Mouse (Mus musculus): Measurements from ENCODE around the gene Clec2l. TPM values are rescaled to one million over a fixed set of nuclear protein-coding genes. Genes with fewer than 3 reads are reported as not detected.

Gene Clec2l
- polyA plus RNA-seq, 2 experiments: 6.3 to 16.1 TPM

GRCm38 (mm10) chr6:38677629-38678028, 14.8 kb downstream of the Clec2l start:
- Histone ChIP-seq H3K27me3 (ENCODE audit: control insufficient read depth, insufficient read depth, low read length) (no peaks in the 10 kb centered on the region), H3K4me2 (replicated peaks; ENCODE audit: low read depth, low read length, severe bottlenecking) (no peak overlapping the region), H3K27ac (replicated peaks; ENCODE audit: low read depth, low read length) (no peak overlapping the region), H3K9ac (ENCODE audit: low read depth, low read length, severe bottlenecking) (no peak overlapping the region), H3K9me3 (ENCODE audit: control insufficient read depth, low read length) (no peaks in the 10 kb centered on the region), H3K4me3 (replicated peaks; ENCODE audit: low read length) (no peak overlapping the region), H3K4me1 (ENCODE audit: control insufficient read depth, insufficient read depth, low read length) (no peaks in the 10 kb centered on the region), H3K36me3 (ENCODE audit: control insufficient read depth, insufficient read depth, low read length) (no peaks in the 10 kb centered on the region)
- no peak for TF ChIP-seq POLR2A (IDR thresholded peaks at IDR 0.05; ENCODE audit: borderline replicate concordance, extremely low read depth, insufficient read depth, insufficient read length)
- DNase-seq (ENCODE audit: low spot score) (no peak), ATAC-seq (ENCODE audit: low FRiP score, low read depth) (no peak)
- 75% methylated on average over 9 of the region's 9 CpGs for WGBS

GRCm38 (mm10) chr6:38682532-38682931, 19.7 kb downstream of the Clec2l start:
- Histone ChIP-seq H3K9me3 (ENCODE audit: control insufficient read depth, low read length) (no peaks in the 10 kb centered on the region), H3K9ac (ENCODE audit: low read depth, low read length, severe bottlenecking) (no peak overlapping the region), H3K27ac (replicated peaks; ENCODE audit: low read depth, low read length) (no peak overlapping the region), H3K4me3 (replicated peaks; ENCODE audit: low read length) (no peak overlapping the region), H3K36me3 (ENCODE audit: control insufficient read depth, insufficient read depth, low read length) (peaks cover 4% of the 10 kb centered on the region; the same call in 1 of the 2 replicates), H3K4me2 (replicated peaks; ENCODE audit: low read depth, low read length, severe bottlenecking) (no peak overlapping the region), H3K4me1 (ENCODE audit: control insufficient read depth, insufficient read depth, low read length) (no peaks in the 10 kb centered on the region), H3K27me3 (ENCODE audit: control insufficient read depth, insufficient read depth, low read length) (no peaks in the 10 kb centered on the region)
- WGBS: 60% methylated on average over 2 of the region's 2 CpGs
- no peak for DNase-seq (ENCODE audit: low spot score)
- ATAC-seq (ENCODE audit: low FRiP score, low read depth): no peak
- no peak for TF ChIP-seq POLR2A (IDR thresholded peaks at IDR 0.05; ENCODE audit: borderline replicate concordance, extremely low read depth, insufficient read depth, insufficient read length)

GRCm38 (mm10) chr6:38687216-38687615, 24.3 kb downstream of the Clec2l start:
- WGBS: 66% methylated on average over 11 of the region's 11 CpGs
- H3K27ac ChIP-seq (replicated peaks; ENCODE audit: low read depth, low read length): no peak overlapping the region
- no peak for ATAC-seq (ENCODE audit: low FRiP score, low read depth)
- DNase-seq (ENCODE audit: low spot score): no peak
- no peaks in the 10 kb centered on the region for H3K27me3 ChIP-seq (ENCODE audit: control insufficient read depth, insufficient read depth, low read length)
- H3K9me3 ChIP-seq (ENCODE audit: control insufficient read depth, low read length): no peaks in the 10 kb centered on the region
- no peak overlapping the region for H3K4me2 ChIP-seq (replicated peaks; ENCODE audit: low read depth, low read length, severe bottlenecking)
- H3K36me3 ChIP-seq (ENCODE audit: control insufficient read depth, insufficient read depth, low read length): peaks cover 8% of the 10 kb centered on the region; the same call in 1 of the 2 replicates
- H3K9ac ChIP-seq (ENCODE audit: low read depth, low read length, severe bottlenecking): no peak overlapping the region
- H3K4me3 ChIP-seq (replicated peaks; ENCODE audit: low read length): no peak overlapping the region
- no peak for TF ChIP-seq POLR2A (IDR thresholded peaks at IDR 0.05; ENCODE audit: borderline replicate concordance, extremely low read depth, insufficient read depth, insufficient read length)
- H3K4me1 ChIP-seq (ENCODE audit: control insufficient read depth, insufficient read depth, low read length): no peaks in the 10 kb centered on the region

- DNase-seq (ENCODE audit: low spot score) (no peak), ATAC-seq (ENCODE audit: low FRiP score, low read depth) (no peak)
- no peak overlapping the region for H3K9ac ChIP-seq (ENCODE audit: low read depth, low read length, severe bottlenecking)
- H3K36me3 ChIP-seq (ENCODE audit: control insufficient read depth, insufficient read depth, low read length): peaks cover 8% of the 10 kb centered on the region
- no peak overlapping the region for H3K27ac ChIP-seq (replicated peaks; ENCODE audit: low read depth, low read length)
- H3K4me3 ChIP-seq (replicated peaks; ENCODE audit: low read length): no peak overlapping the region
- no peaks in the 10 kb centered on the region for H3K9me3 ChIP-seq (ENCODE audit: control insufficient read depth, low read length)
- WGBS: 90% methylated on average over 10 of the region's 10 CpGs
- H3K4me2 ChIP-seq (replicated peaks; ENCODE audit: low read depth, low read length, severe bottlenecking): no peak overlapping the region
- H3K27me3 ChIP-seq (ENCODE audit: control insufficient read depth, insufficient read depth, low read length): no peaks in the 10 kb centered on the region
- no peak for TF ChIP-seq POLR2A (IDR thresholded peaks at IDR 0.05; ENCODE audit: borderline replicate concordance, extremely low read depth, insufficient read depth, insufficient read length)
- H3K4me1 ChIP-seq (ENCODE audit: control insufficient read depth, insufficient read depth, low read length): no peaks in the 10 kb centered on the region
Measured at GRCm38 (mm10) chr6:38688841-38689240, 26.0 kb downstream of the Clec2l start.

- no peak for TF ChIP-seq POLR2A (IDR thresholded peaks at IDR 0.05; ENCODE audit: borderline replicate concordance, extremely low read depth, insufficient read depth, insufficient read length)
- H3K4me2 ChIP-seq (replicated peaks; ENCODE audit: low read depth, low read length, severe bottlenecking): no peak overlapping the region
- H3K27ac ChIP-seq (replicated peaks; ENCODE audit: low read depth, low read length): no peak overlapping the region
- H3K4me1 ChIP-seq (ENCODE audit: control insufficient read depth, insufficient read depth, low read length): no peaks in the 10 kb centered on the region
- no peaks in the 10 kb centered on the region for H3K9me3 ChIP-seq (ENCODE audit: control insufficient read depth, low read length)
- WGBS: 83% methylated on average over 4 of the region's 4 CpGs
- no peak overlapping the region for H3K9ac ChIP-seq (ENCODE audit: low read depth, low read length, severe bottlenecking)
- ATAC-seq (ENCODE audit: low FRiP score, low read depth): no peak
- no peak overlapping the region for H3K4me3 ChIP-seq (replicated peaks; ENCODE audit: low read length)
- peaks cover 22% of the 10 kb centered on the region for H3K36me3 ChIP-seq (ENCODE audit: control insufficient read depth, insufficient read depth, low read length)
- DNase-seq (ENCODE audit: low spot score): no peak
- H3K27me3 ChIP-seq (ENCODE audit: control insufficient read depth, insufficient read depth, low read length): no peaks in the 10 kb centered on the region
Measured at GRCm38 (mm10) chr6:38690615-38691014, 27.7 kb downstream of the Clec2l start.

- no peak overlapping the region for H3K4me3 ChIP-seq (replicated peaks; ENCODE audit: low read length)
- ATAC-seq (ENCODE audit: low FRiP score, low read depth) (no peak), DNase-seq (ENCODE audit: low spot score) (no peak)
- no peak for TF ChIP-seq POLR2A (IDR thresholded peaks at IDR 0.05; ENCODE audit: borderline replicate concordance, extremely low read depth, insufficient read depth, insufficient read length)
- no peaks in the 10 kb centered on the region for H3K4me1 ChIP-seq (ENCODE audit: control insufficient read depth, insufficient read depth, low read length)
- no peak overlapping the region for H3K4me2 ChIP-seq (replicated peaks; ENCODE audit: low read depth, low read length, severe bottlenecking)
- H3K9me3 ChIP-seq (ENCODE audit: control insufficient read depth, low read length): no peaks in the 10 kb centered on the region
- H3K9ac ChIP-seq (ENCODE audit: low read depth, low read length, severe bottlenecking): no peak overlapping the region
- no peak overlapping the region for H3K27ac ChIP-seq (replicated peaks; ENCODE audit: low read depth, low read length)
- WGBS: 90% methylated on average over 5 of the region's 5 CpGs
- no peaks in the 10 kb centered on the region for H3K27me3 ChIP-seq (ENCODE audit: control insufficient read depth, insufficient read depth, low read length)
- H3K36me3 ChIP-seq (ENCODE audit: control insufficient read depth, insufficient read depth, low read length): peaks cover 27% of the 10 kb centered on the region
Measured at GRCm38 (mm10) chr6:38691052-38691451, 28.2 kb downstream of the Clec2l start.

Data from limb, embryonic 14.5 days (tissue).